Mouse (Mus musculus) heart, embryonic 11.5 days (tissue): ENCODE results near the gene Dcaf11. TPM values are rescaled to one million over a fixed set of nuclear protein-coding genes. Genes with fewer than 3 reads are reported as not detected.

ENCODE experiments used
- ATAC-seq: fragments of 200-750 bp; cut with Nextera tagmentation; replicated peaks from 2 replicates; pipeline ENCODE4 v1.8.0; 2017; ENCODE audit warnings: moderate library complexity; ENCODE audit not compliant: insufficient number of reproducible peaks, low FRiP score, low TSS enrichment
- H3K27ac ChIP-seq: fragments of 300-500 bp; sonication (generic); 2 replicates; pipeline ENCODE4 v1.5.1; 2014; ENCODE audit warnings: mild to moderate bottlenecking, low read depth, low read length
- H3K27me3 ChIP-seq: fragments of 300-500 bp; sonication (generic); 2 replicates; pipeline ENCODE4 v1.6.1; 2014; ENCODE audit warnings: mild to moderate bottlenecking, low read length, mixed read lengths; ENCODE audit not compliant: control insufficient read depth, insufficient read depth
- H3K36me3 ChIP-seq: fragments of 300-500 bp; sonication (generic); 2 replicates; pipeline ENCODE4 v1.6.1; 2014; ENCODE audit warnings: mild to moderate bottlenecking, low read length, moderate library complexity, mixed read lengths; ENCODE audit not compliant: control insufficient read depth, insufficient read depth
- H3K4me1 ChIP-seq: fragments of 300-500 bp; sonication (generic); 2 replicates; pipeline ENCODE4 v1.6.1; 2014; ENCODE audit warnings: low read length; ENCODE audit not compliant: control insufficient read depth, insufficient read depth
- H3K4me2 ChIP-seq: fragments of 300-500 bp; sonication (generic); 2 replicates; pipeline ENCODE4 v1.6.1; 2014; ENCODE audit warnings: mild to moderate bottlenecking, moderate library complexity
- H3K4me3 ChIP-seq: fragments of 300-500 bp; sonication (generic); 2 replicates; pipeline ENCODE4 v1.5.1; 2014; ENCODE audit warnings: low read depth, low read length
- H3K9ac ChIP-seq: fragments of 300-500 bp; sonication (generic); 2 replicates; pipeline ENCODE4 v1.6.1; 2014; ENCODE audit warnings: mild to moderate bottlenecking, low read depth, low read length, moderate library complexity
- H3K9me3 ChIP-seq: fragments of 300-500 bp; sonication (generic); replicated peaks from 2 replicates; pipeline ENCODE4 v1.6.1; 2016; ENCODE audit warnings: low read length; ENCODE audit not compliant: control insufficient read depth
- WGBS: fragments of 180-500 bp; shearing (Covaris S2); extraction: QIAGEN DNeasy Blood & Tissue Kit; methylation state at CpG from one replicate; pipeline ENCODE4 v1.1.7; 2014; ENCODE audit not compliant: insufficient replicate concordance; 5-methylcytosine and 5-hydroxymethylcytosine counted together
- polyA plus RNA-seq: library from polyadenylated mRNA; unstranded; fragments of >200 nt; fragmentation: Nextera tagmentation; extraction: Ambion mirVana; gene quantifications from 2 replicates; pipeline ENCODE4 v1.2.1, GENCODE M21; 2014

Dcaf11 gene
- polyA plus RNA-seq, 1 experiment from 2014 or later: 61.3 TPM

- Histone ChIP-seq H3K9me3 (no peaks in the 10 kb centered on the region), H3K4me1 (peaks cover 25% of the 10 kb centered on the region), H3K4me2 (peak overlapping the region; percentile 68), H3K4me3 (peak overlapping the region; percentile 39), H3K27me3 (no peaks in the 10 kb centered on the region), H3K27ac (peak overlapping the region; percentile 98), H3K9ac (peak overlapping the region; percentile 81), H3K36me3 (peaks cover 8% of the 10 kb centered on the region; the same call in 1 of the 2 replicates)
- 49% methylated on average over 13 of the region's 13 CpGs for WGBS
- ATAC-seq: no peak
Observed at GRCm38 (mm10) chr14:55575711-55576110, 15.9 kb downstream of the Dcaf11 start.

GRCm38 (mm10) chr14:55576376-55576775 lies 16.6 kb downstream of the Dcaf11 start:
- Histone ChIP-seq H3K4me2 (peak overlapping the region; percentile 68), H3K27me3 (no peaks in the 10 kb centered on the region), H3K4me3 (peak overlapping the region; percentile 39), H3K9ac (peak overlapping the region; percentile 81), H3K36me3 (peaks cover 9% of the 10 kb centered on the region; the same call in 1 of the 2 replicates), H3K27ac (peak overlapping the region; percentile 98), H3K9me3 (no peaks in the 10 kb centered on the region), H3K4me1 (peaks cover 25% of the 10 kb centered on the region)
- WGBS: 61% methylated on average over 16 of the region's 16 CpGs
- no peak for ATAC-seq

GRCm38 (mm10) chr14:55577871-55578667 lies 18.3 kb downstream of the Dcaf11 start, which contains the start of gene Psme1:
Gene Psme1, plus strand, starts transcription at chr14:55578123.
- peaks cover 9% of the 10 kb centered on the region; the same call in 1 of the 2 replicates for H3K36me3 ChIP-seq
- no peaks in the 10 kb centered on the region for H3K9me3 ChIP-seq
- H3K4me3 ChIP-seq: peak within 1 kb of the TSS; percentile 88
- H3K9ac ChIP-seq: peak within 1 kb of the TSS; percentile 96
- peak within 1 kb of the TSS; percentile 93 for H3K4me2 ChIP-seq
- H3K4me1 ChIP-seq: peaks cover 25% of the 10 kb centered on the region
- WGBS: 2% methylated on average over 32 of the region's 32 CpGs
- H3K27ac ChIP-seq: peak within 1 kb of the TSS; percentile 83
- peak; percentile 76 for ATAC-seq
- no peaks in the 10 kb centered on the region for H3K27me3 ChIP-seq

- Histone ChIP-seq H3K4me1 (peaks cover 25% of the 10 kb centered on the region), H3K4me2 (peak overlapping the region; percentile 93), H3K27me3 (no peaks in the 10 kb centered on the region), H3K4me3 (peak overlapping the region; percentile 88), H3K9ac (peak overlapping the region; percentile 96), H3K36me3 (peaks cover 9% of the 10 kb centered on the region; the same call in 1 of the 2 replicates), H3K27ac (peak overlapping the region; percentile 83), H3K9me3 (no peaks in the 10 kb centered on the region)
- WGBS: 23% methylated on average over 6 of the region's 6 CpGs
- ATAC-seq: peak; percentile 24; the same call in 1 of the 2 replicates
Observed at GRCm38 (mm10) chr14:55578668-55579269, 19.0 kb downstream of the Dcaf11 start.

- no peak overlapping the region for H3K27ac ChIP-seq
- ATAC-seq: no peak
- no peaks in the 10 kb centered on the region for H3K9me3 ChIP-seq
- peaks cover 9% of the 10 kb centered on the region; the same call in 1 of the 2 replicates for H3K36me3 ChIP-seq
- 79% methylated on average over 23 of the region's 23 CpGs for WGBS
- no peak overlapping the region; the same call in 1 of the 2 replicates for H3K4me2 ChIP-seq
- no peak overlapping the region for H3K9ac ChIP-seq
- no peak overlapping the region for H3K4me3 ChIP-seq
- no peaks in the 10 kb centered on the region for H3K27me3 ChIP-seq
- peaks cover 26% of the 10 kb centered on the region for H3K4me1 ChIP-seq
Observed at GRCm38 (mm10) chr14:55579511-55580496, 20.0 kb downstream of the Dcaf11 start.

- H3K4me1 ChIP-seq: peaks cover 25% of the 10 kb centered on the region
- WGBS: 91% methylated on average over 16 of the region's 16 CpGs
- no peak overlapping the region for H3K9ac ChIP-seq
- no peak overlapping the region for H3K4me2 ChIP-seq
- H3K27me3 ChIP-seq: no peaks in the 10 kb centered on the region
- peaks cover 9% of the 10 kb centered on the region; the same call in 1 of the 2 replicates for H3K36me3 ChIP-seq
- no peak overlapping the region for H3K27ac ChIP-seq
- no peak for ATAC-seq
- no peaks in the 10 kb centered on the region for H3K9me3 ChIP-seq
- H3K4me3 ChIP-seq: no peak overlapping the region
Observed at GRCm38 (mm10) chr14:55580731-55581130, 20.9 kb downstream of the Dcaf11 start.

GRCm38 (mm10) chr14:55581981-55582681 lies 22.3 kb downstream of the Dcaf11 start:
- peaks cover 18% of the 10 kb centered on the region for H3K4me1 ChIP-seq
- no peaks in the 10 kb centered on the region for H3K9me3 ChIP-seq
- H3K9ac ChIP-seq: no peak overlapping the region
- WGBS: 76% methylated on average over 9 of the region's 9 CpGs
- no peak for ATAC-seq
- peaks cover 10% of the 10 kb centered on the region; the same call in 1 of the 2 replicates for H3K36me3 ChIP-seq
- H3K27me3 ChIP-seq: no peaks in the 10 kb centered on the region
- H3K27ac ChIP-seq: no peak overlapping the region
- H3K4me2 ChIP-seq: no peak overlapping the region
- H3K4me3 ChIP-seq: no peak overlapping the region
